Mouse (Mus musculus) heart, embryonic 11.5 days (tissue): Measurements from ENCODE around the gene Prss48. TPM values are rescaled to one million over a fixed set of nuclear protein-coding genes. Genes with fewer than 3 reads are reported as not detected.

ENCODE experiments used
- ATAC-seq: fragments of 200-750 bp; cut with Nextera tagmentation; replicated peaks from 2 replicates; pipeline ENCODE4 v1.8.0; 2017; ENCODE audit warnings: moderate library complexity; ENCODE audit not compliant: insufficient number of reproducible peaks, low FRiP score, low TSS enrichment
- H3K27ac ChIP-seq: fragments of 300-500 bp; sonication (generic); 2 replicates; pipeline ENCODE4 v1.5.1; 2014; ENCODE audit warnings: mild to moderate bottlenecking, low read depth, low read length
- H3K27me3 ChIP-seq: fragments of 300-500 bp; sonication (generic); 2 replicates; pipeline ENCODE4 v1.6.1; 2014; ENCODE audit warnings: mild to moderate bottlenecking, low read length, mixed read lengths; ENCODE audit not compliant: control insufficient read depth, insufficient read depth
- H3K36me3 ChIP-seq: fragments of 300-500 bp; sonication (generic); 2 replicates; pipeline ENCODE4 v1.6.1; 2014; ENCODE audit warnings: mild to moderate bottlenecking, low read length, moderate library complexity, mixed read lengths; ENCODE audit not compliant: control insufficient read depth, insufficient read depth
- H3K4me1 ChIP-seq: fragments of 300-500 bp; sonication (generic); 2 replicates; pipeline ENCODE4 v1.6.1; 2014; ENCODE audit warnings: low read length; ENCODE audit not compliant: control insufficient read depth, insufficient read depth
- H3K4me2 ChIP-seq: fragments of 300-500 bp; sonication (generic); 2 replicates; pipeline ENCODE4 v1.6.1; 2014; ENCODE audit warnings: mild to moderate bottlenecking, moderate library complexity
- H3K4me3 ChIP-seq: fragments of 300-500 bp; sonication (generic); 2 replicates; pipeline ENCODE4 v1.5.1; 2014; ENCODE audit warnings: low read depth, low read length
- H3K9ac ChIP-seq: fragments of 300-500 bp; sonication (generic); 2 replicates; pipeline ENCODE4 v1.6.1; 2014; ENCODE audit warnings: mild to moderate bottlenecking, low read depth, low read length, moderate library complexity
- H3K9me3 ChIP-seq: fragments of 300-500 bp; sonication (generic); replicated peaks from 2 replicates; pipeline ENCODE4 v1.6.1; 2016; ENCODE audit warnings: low read length; ENCODE audit not compliant: control insufficient read depth
- WGBS: fragments of 180-500 bp; shearing (Covaris S2); extraction: QIAGEN DNeasy Blood & Tissue Kit; methylation state at CpG from one replicate; pipeline ENCODE4 v1.1.7; 2014; ENCODE audit not compliant: insufficient replicate concordance; 5-methylcytosine and 5-hydroxymethylcytosine counted together
- polyA plus RNA-seq: library from polyadenylated mRNA; unstranded; fragments of >200 nt; fragmentation: Nextera tagmentation; extraction: Ambion mirVana; gene quantifications from 2 replicates; pipeline ENCODE4 v1.2.1, GENCODE M21; 2014

Prss48 gene
- polyA plus RNA-seq, 1 experiment from 2014 or later, result not detected

GRCm38 (mm10) chr3:85970742-85971598 is 31.3 kb downstream of the Prss48 start, which contains the start of gene Sh3d19:
Sh3d19 (plus strand) TSS chr3:85971109.
- ATAC-seq, result peak; percentile 86
- Histone ChIP-seq H3K4me3 (peak within 1 kb of the TSS; percentile 76), H3K9ac (peak within 1 kb of the TSS; percentile 79), H3K4me1 (peaks cover 6% of the 10 kb centered on the region; the same call in 1 of the 2 replicates), H3K9me3 (no peaks in the 10 kb centered on the region), H3K27ac (peak within 1 kb of the TSS; percentile 68), H3K27me3 (no peaks in the 10 kb centered on the region), H3K4me2 (peak within 1 kb of the TSS; percentile 88), H3K36me3 (no peaks in the 10 kb centered on the region)
- under 1% methylated on average over 57 of the region's 73 CpGs for WGBS

GRCm38 (mm10) chr3:85969040-85969439 is 33.3 kb downstream of the Prss48 start:
- ATAC-seq, result no peak
- Histone ChIP-seq H3K36me3 (no peaks in the 10 kb centered on the region), H3K27me3 (no peaks in the 10 kb centered on the region), H3K27ac (no peak overlapping the region), H3K4me1 (peaks cover 6% of the 10 kb centered on the region; the same call in 1 of the 2 replicates), H3K9ac (no peak overlapping the region), H3K9me3 (no peaks in the 10 kb centered on the region), H3K4me3 (no peak overlapping the region), H3K4me2 (no peak overlapping the region)
- WGBS, result 86% methylated on average over 8 of the region's 8 CpGs

GRCm38 (mm10) chr3:85965479-85965878 is 36.8 kb downstream of the Prss48 start:
- no peaks in the 10 kb centered on the region for H3K4me1 ChIP-seq
- no peak overlapping the region for H3K4me2 ChIP-seq
- ATAC-seq, result no peak
- H3K36me3 ChIP-seq, result no peaks in the 10 kb centered on the region
- no peak overlapping the region for H3K4me3 ChIP-seq
- H3K9me3 ChIP-seq, result no peaks in the 10 kb centered on the region
- no peak overlapping the region for H3K27ac ChIP-seq
- 87% methylated on average over 4 of the region's 4 CpGs for WGBS
- H3K27me3 ChIP-seq, result no peaks in the 10 kb centered on the region
- H3K9ac ChIP-seq, result no peak overlapping the region

GRCm38 (mm10) chr3:85961134-85961533 is 41.2 kb downstream of the Prss48 start:
- no peaks in the 10 kb centered on the region for H3K9me3 ChIP-seq
- ATAC-seq, result no peak
- no peaks in the 10 kb centered on the region; the same call in 1 of the 2 replicates for H3K4me1 ChIP-seq
- no peak overlapping the region for H3K4me3 ChIP-seq
- WGBS, result 19% methylated on average over 5 of the region's 5 CpGs
- no peaks in the 10 kb centered on the region for H3K27me3 ChIP-seq
- no peak overlapping the region for H3K27ac ChIP-seq
- no peak overlapping the region for H3K9ac ChIP-seq
- no peak overlapping the region for H3K4me2 ChIP-seq
- no peaks in the 10 kb centered on the region for H3K36me3 ChIP-seq

- Histone ChIP-seq H3K27ac (no peak overlapping the region), H3K4me1 (no peaks in the 10 kb centered on the region; the same call in 1 of the 2 replicates), H3K4me2 (no peak overlapping the region), H3K9me3 (no peaks in the 10 kb centered on the region), H3K9ac (no peak overlapping the region), H3K36me3 (no peaks in the 10 kb centered on the region), H3K27me3 (no peaks in the 10 kb centered on the region), H3K4me3 (no peak overlapping the region)
- no peak for ATAC-seq
- WGBS, result 68% methylated on average over 1 of the region's 1 CpGs
These were observed 42.6 kb downstream of the Prss48 start for GRCm38 (mm10) chr3:85959669-85960068.

- Histone ChIP-seq H3K27ac (no peak overlapping the region), H3K4me2 (no peak overlapping the region), H3K36me3 (no peaks in the 10 kb centered on the region), H3K4me1 (no peaks in the 10 kb centered on the region; the same call in 1 of the 2 replicates), H3K9me3 (no peaks in the 10 kb centered on the region), H3K4me3 (no peak overlapping the region), H3K27me3 (no peaks in the 10 kb centered on the region), H3K9ac (no peak overlapping the region)
- 83% methylated on average over 5 of the region's 5 CpGs for WGBS
- ATAC-seq, result no peak
These were observed 46.6 kb downstream of the Prss48 start for GRCm38 (mm10) chr3:85955704-85956103.

GRCm38 (mm10) chr3:85955269-85955668 is 47.0 kb downstream of the Prss48 start:
- Histone ChIP-seq H3K9me3 (no peaks in the 10 kb centered on the region), H3K4me3 (no peak overlapping the region), H3K27ac (no peak overlapping the region), H3K9ac (no peak overlapping the region), H3K4me1 (no peaks in the 10 kb centered on the region; the same call in 1 of the 2 replicates), H3K4me2 (no peak overlapping the region), H3K27me3 (no peaks in the 10 kb centered on the region), H3K36me3 (no peaks in the 10 kb centered on the region)
- 90% methylated on average over 9 of the region's 9 CpGs for WGBS
- ATAC-seq, result no peak

GRCm38 (mm10) chr3:85952696-85953283 is 49.5 kb downstream of the Prss48 start:
- H3K36me3 ChIP-seq, result no peaks in the 10 kb centered on the region
- WGBS, result 75% methylated on average over 10 of the region's 10 CpGs
- no peak overlapping the region for H3K4me3 ChIP-seq
- H3K4me2 ChIP-seq, result no peak overlapping the region
- H3K27me3 ChIP-seq, result no peaks in the 10 kb centered on the region
- no peaks in the 10 kb centered on the region for H3K9me3 ChIP-seq
- ATAC-seq, result no peak
- H3K27ac ChIP-seq, result no peak overlapping the region
- H3K9ac ChIP-seq, result no peak overlapping the region
- H3K4me1 ChIP-seq, result no peaks in the 10 kb centered on the region
